Mouse (Mus musculus) lung, embryonic 14.5 days (tissue): Measurements from ENCODE around the gene Nrg3. TPM values are rescaled to one million over a fixed set of nuclear protein-coding genes. Genes with fewer than 3 reads are reported as not detected.
"Not testable (repeated sequence)": the region's sequence is repeated elsewhere in the genome, so short reads cannot be mapped to it uniquely, and the experiment has no call there.

Experiments used
- ATAC-seq: fragments of 200-750 bp; cut with Nextera tagmentation; 2 replicates; pipeline ENCODE4 v1.8.0; 2017; ENCODE audit warnings: mild to moderate bottlenecking, moderate TSS enrichment, moderate library complexity; ENCODE audit not compliant: insufficient read depth
- DNase-seq: peaks from one replicate; pipeline ENCODE4 v3.0.0-alpha.2; 2015
- H3K27ac ChIP-seq: fragments of 300-500 bp; sonication (generic); 2 replicates; pipeline ENCODE4 v1.5.1; 2014; ENCODE audit warnings: low read depth, mild to moderate bottlenecking, moderate library complexity
- H3K27me3 ChIP-seq: fragments of 300-500 bp; sonication (generic); 2 replicates; pipeline ENCODE4 v1.6.1; 2014; ENCODE audit warnings: low read length, control low read depth; ENCODE audit not compliant: insufficient read depth
- H3K36me3 ChIP-seq: fragments of 300-500 bp; sonication (generic); 2 replicates; pipeline ENCODE4 v1.6.1; 2014; ENCODE audit warnings: control low read depth; ENCODE audit not compliant: insufficient read depth
- H3K4me1 ChIP-seq: fragments of 300-500 bp; sonication (generic); 2 replicates; pipeline ENCODE4 v1.6.1; 2014; ENCODE audit warnings: antibody characterized with exemption, control low read depth; ENCODE audit not compliant: insufficient read depth
- H3K4me2 ChIP-seq: fragments of 300-500 bp; sonication (generic); 2 replicates; pipeline ENCODE4 v1.6.1; 2014; ENCODE audit warnings: mild to moderate bottlenecking
- H3K4me3 ChIP-seq: fragments of 300-500 bp; sonication (generic); 2 replicates; pipeline ENCODE4 v1.5.1; 2014; ENCODE audit warnings: low read depth, low read length
- H3K9ac ChIP-seq: fragments of 300-500 bp; sonication (generic); 2 replicates; pipeline ENCODE4 v1.6.1; 2014
- H3K9me3 ChIP-seq: fragments of 300-500 bp; sonication (generic); 2 replicates; pipeline ENCODE4 v1.6.1; 2016; ENCODE audit warnings: low read depth, low read length, control low read depth
- CTCF ChIP-seq: IDR thresholded peaks from 2 replicates; pipeline ENCODE4 v1.5.1; 2016; ENCODE audit warnings: antibody characterized with exemption, low read depth
- WGBS: fragments of 180-500 bp; shearing (Covaris S2); extraction: QIAGEN DNeasy Blood & Tissue Kit; methylation state at CpG from one replicate; pipeline ENCODE4 v1.1.7; 2014; 5-methylcytosine and 5-hydroxymethylcytosine counted together
- microRNA-seq: library from miRNA; unstranded; fragments of <30 nt; microRNA quantifications from one replicate; pipeline ENCODE4, GENCODE M21; 2016; ENCODE audit warnings: borderline number of aligned reads
- polyA plus RNA-seq: library from polyadenylated mRNA; unstranded; fragments of >200 nt; fragmentation: Nextera tagmentation; extraction: Ambion mirVana; gene quantifications from 2 replicates; pipeline ENCODE4 v1.2.1, GENCODE M21; 2014

The Nrg3 gene
- polyA plus RNA-seq, 1 experiment from 2014 or later = not detected

DNA sequence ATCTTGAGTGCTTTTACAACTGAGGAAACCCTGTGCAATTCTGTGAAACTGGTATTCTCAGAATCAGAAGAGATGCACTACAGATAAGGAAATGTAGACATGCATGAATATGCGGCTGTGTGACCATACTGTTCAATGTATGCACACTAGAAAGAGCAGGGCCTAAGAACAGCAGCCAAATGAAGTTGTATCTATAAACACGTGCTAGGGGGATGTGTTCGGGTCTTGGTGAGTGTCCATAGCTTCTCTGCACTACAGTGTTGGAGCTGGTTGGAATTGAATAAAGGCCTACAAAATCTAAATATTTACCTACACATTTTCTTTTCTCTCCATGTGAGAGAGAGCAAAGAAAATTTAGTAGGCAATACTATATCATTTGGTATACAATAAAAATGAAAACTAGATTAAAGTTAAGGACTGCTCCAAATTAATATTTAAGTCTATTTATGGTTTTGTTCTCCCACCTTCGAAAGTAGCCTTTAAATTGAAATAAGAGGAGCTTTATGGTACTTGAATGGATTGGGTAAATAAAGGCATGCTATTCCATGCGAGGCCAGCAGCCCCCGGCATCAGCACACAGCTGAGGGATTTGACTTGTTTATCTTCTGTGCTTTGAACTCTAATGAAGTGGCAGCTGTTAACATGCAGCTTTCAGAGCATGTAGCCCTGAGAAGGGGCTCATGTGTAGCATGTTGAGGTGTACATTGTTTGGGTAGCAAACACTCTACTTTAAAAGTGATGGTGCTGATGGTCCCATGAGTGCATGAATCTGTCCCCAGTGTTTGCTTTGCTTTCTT lies 1038.9 kb downstream of the Nrg3 start:
- H3K4me1 ChIP-seq = no peaks in the 10 kb centered on the region
- H3K27ac ChIP-seq = peak overlapping the region; percentile 18; the same call in 1 of the 2 replicates
- no peak overlapping the region for H3K4me3 ChIP-seq
- no peak for TF ChIP-seq CTCF
- WGBS = 24% methylated on average over 6 of the region's 6 CpGs
- ATAC-seq (peak; percentile 93), DNase-seq (peak; percentile 78)
- H3K9ac ChIP-seq = no peak overlapping the region
- no peaks in the 10 kb centered on the region for H3K9me3 ChIP-seq
- no peaks in the 10 kb centered on the region for H3K36me3 ChIP-seq
- H3K4me2 ChIP-seq = no peak overlapping the region
- H3K27me3 ChIP-seq = no peaks in the 10 kb centered on the region

DNA sequence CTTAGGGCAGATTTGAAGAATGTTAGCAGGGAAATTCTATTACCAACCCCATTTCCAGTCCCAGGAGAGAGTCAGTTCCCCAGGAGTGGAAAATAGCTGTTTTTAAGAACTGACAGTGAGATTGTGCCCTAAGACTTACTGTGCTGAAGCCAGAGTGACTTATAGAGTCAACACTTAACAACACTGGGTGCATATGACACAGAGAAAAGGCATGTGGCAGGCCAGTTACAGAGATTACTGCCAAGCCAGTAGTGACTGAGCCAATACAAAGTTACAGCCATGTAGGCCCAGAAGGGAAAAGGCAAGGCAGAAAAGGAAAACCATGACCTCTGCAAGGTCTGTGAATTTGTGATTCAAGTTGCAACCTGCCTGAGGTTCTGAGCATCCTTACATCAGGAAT lies 1098.2 kb downstream of the Nrg3 start:
- DNase-seq (no peak), ATAC-seq (no peak)
- H3K27me3 ChIP-seq = no peaks in the 10 kb centered on the region

DNA sequence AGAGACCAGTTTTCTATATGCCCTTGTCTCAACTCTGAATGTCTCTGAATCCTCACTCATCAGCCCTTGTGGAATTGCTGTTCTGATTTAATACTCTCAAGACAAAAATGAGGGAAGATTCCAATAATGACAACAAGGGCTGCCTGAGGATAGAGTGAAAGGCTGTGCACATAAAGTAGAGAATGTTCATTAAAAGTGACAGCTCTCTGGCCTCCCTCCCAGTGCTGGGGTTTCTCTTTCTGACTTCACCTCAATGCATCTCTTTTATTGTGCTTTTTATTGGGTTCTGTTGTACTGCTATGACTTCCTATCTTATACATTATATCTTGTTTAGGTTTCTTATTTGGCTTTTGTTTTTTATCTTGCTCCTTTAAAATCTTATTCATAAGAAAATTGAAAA lies 1131.9 kb downstream of the Nrg3 start:
- TF ChIP-seq CTCF = no peak
- Histone ChIP-seq H3K4me2 (no peak overlapping the region), H3K4me1 (no peaks in the 10 kb centered on the region), H3K27ac (no peak overlapping the region), H3K4me3 (no peak overlapping the region), H3K9me3 (no peaks in the 10 kb centered on the region), H3K9ac (no peak overlapping the region), H3K36me3 (no peaks in the 10 kb centered on the region), H3K27me3 (no peaks in the 10 kb centered on the region)
- ATAC-seq (no peak), DNase-seq (no peak)

More for the DNA sequence above, 1098.2 kb downstream of the Nrg3 start:
- Histone ChIP-seq H3K4me3 (no peak overlapping the region), H3K4me1 (no peaks in the 10 kb centered on the region), H3K27ac (no peak overlapping the region), H3K9ac (no peak overlapping the region), H3K9me3 (no peaks in the 10 kb centered on the region), H3K36me3 (no peaks in the 10 kb centered on the region), H3K4me2 (no peak overlapping the region)
- no peak for TF ChIP-seq CTCF

DNA sequence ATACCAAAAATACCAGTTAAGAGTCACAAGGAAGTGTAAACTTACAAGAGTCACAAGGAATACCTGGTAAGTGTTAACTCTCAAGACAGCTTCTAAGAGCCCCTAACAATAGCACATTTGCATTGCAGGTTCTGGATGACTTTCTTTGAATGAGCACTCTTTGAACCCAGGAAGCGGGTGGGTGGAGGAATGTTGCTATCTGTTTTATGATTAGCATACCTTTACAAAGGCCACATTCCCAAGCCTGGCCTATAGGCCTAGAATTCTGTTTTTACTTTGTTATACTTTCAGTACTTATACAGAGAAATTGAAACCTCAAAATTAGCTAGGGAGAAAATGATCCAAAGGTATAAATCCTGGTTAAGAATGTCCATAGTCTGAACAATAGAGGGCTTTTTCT lies 1150.0 kb downstream of the Nrg3 start:
- H3K9me3 ChIP-seq, H3K4me2 ChIP-seq, ATAC-seq, H3K9ac ChIP-seq, DNase-seq, H3K4me1 ChIP-seq, H3K36me3 ChIP-seq, H3K4me3 ChIP-seq, H3K27me3 ChIP-seq, H3K27ac ChIP-seq: not testable (repeated sequence)
- 57% methylated on average over 1 of the region's 1 CpGs for WGBS

DNA sequence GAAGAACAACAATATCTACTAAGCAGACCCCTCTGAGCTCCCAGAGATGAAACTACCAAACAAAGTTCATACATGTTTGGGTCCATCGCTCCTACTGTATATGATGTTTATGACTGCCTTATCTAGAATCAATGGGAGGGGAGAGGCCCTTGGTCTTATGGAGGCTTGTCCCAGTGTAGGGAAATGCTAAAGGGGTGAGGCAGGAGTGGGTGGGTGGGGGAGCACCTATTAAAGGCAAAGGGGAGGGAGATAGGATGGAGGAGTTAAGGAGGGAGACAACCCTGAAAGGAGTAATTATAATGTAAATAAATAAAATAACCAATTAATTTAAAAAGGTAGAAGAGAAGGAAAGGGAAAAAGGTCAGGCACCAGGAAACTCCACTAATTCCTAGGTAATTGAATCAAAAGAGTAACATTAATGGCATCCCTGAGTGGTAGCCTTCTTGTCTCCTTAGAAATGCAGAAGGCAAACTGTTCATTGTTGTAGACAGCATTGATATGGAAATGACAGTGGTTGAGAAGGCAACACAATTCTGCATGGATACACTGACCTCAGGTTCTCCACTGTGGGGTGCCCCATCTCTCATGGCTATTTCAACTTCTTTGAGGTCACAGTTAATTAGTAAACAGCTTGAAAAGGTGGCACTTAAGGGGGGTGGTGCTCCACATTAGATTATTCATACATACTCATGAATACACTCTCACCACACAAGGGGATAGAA lies 1152.1 kb downstream of the Nrg3 start:
- 85% methylated on average over 1 of the region's 1 CpGs for WGBS
- DNase-seq (no peak), ATAC-seq (no peak)
- H3K4me2 ChIP-seq = no peak overlapping the region
- no peak overlapping the region for H3K9ac ChIP-seq
- H3K27ac ChIP-seq = no peak overlapping the region
- H3K36me3 ChIP-seq = no peaks in the 10 kb centered on the region
- TF ChIP-seq CTCF = no peak
- no peaks in the 10 kb centered on the region for H3K4me1 ChIP-seq
- H3K4me3 ChIP-seq = no peak overlapping the region
- H3K27me3 ChIP-seq = no peaks in the 10 kb centered on the region
- H3K9me3 ChIP-seq = no peaks in the 10 kb centered on the region

Small RNA genes lying within 50 kb of the gene (microRNA-seq; reads per million reads assigned to microRNA genes)
- gene Gm27332 = not detected
